Mouse (Mus musculus) thymus, adult 2 months (tissue): Measurements from ENCODE around the gene Sh3d19. TPM values are rescaled to one million over a fixed set of nuclear protein-coding genes. Genes with fewer than 3 reads are reported as not detected.

ENCODE experiments used
- DNase-seq: peaks from one replicate; pipeline ENCODE4 v3.0.0; 2021
- H3K27ac ChIP-seq: fragments of 200-500 bp; 2 replicates; pipeline ENCODE4 v1.5.1; 2012; ENCODE audit warnings: low read length, control low read depth; ENCODE audit not compliant: control insufficient read depth, insufficient read depth
- H3K27me3 ChIP-seq: fragments of 200-500 bp; 2 replicates; pipeline ENCODE4 v1.6.1; 2012; ENCODE audit warnings: mild to moderate bottlenecking, low read length, moderate library complexity, mixed read lengths; ENCODE audit not compliant: control insufficient read depth, insufficient read depth
- H3K36me3 ChIP-seq: fragments of 200-500 bp; 2 replicates; pipeline ENCODE4 v1.6.1; 2012; ENCODE audit warnings: mild to moderate bottlenecking, low read length, moderate library complexity; ENCODE audit not compliant: control insufficient read depth, insufficient read depth
- H3K4me1 ChIP-seq: fragments of 200-500 bp; replicated peaks from 2 replicates; pipeline ENCODE4 v1.6.1; 2012; ENCODE audit warnings: low read length; ENCODE audit not compliant: control insufficient read depth, insufficient read depth
- H3K4me3 ChIP-seq: fragments of 200-500 bp; 2 replicates; pipeline ENCODE4 v1.5.1; 2012; ENCODE audit warnings: mild to moderate bottlenecking, low read length, control low read depth, moderate library complexity; ENCODE audit not compliant: control insufficient read depth, insufficient read depth
- CTCF ChIP-seq: fragments of 200-500 bp; IDR thresholded peaks from 2 replicates; pipeline ENCODE4 v1.5.1; 2012; ENCODE audit warnings: mild to moderate bottlenecking, control low read depth, low read length, moderate library complexity, borderline replicate concordance; ENCODE audit not compliant: control insufficient read depth, poor library complexity, insufficient read depth; ENCODE audit errors: extremely low read depth
- POLR2A ChIP-seq: fragments of 200-500 bp; IDR thresholded peaks from 2 replicates; pipeline ENCODE4 v1.6.1; 2012; ENCODE audit warnings: mild to moderate bottlenecking, low read length, control low read depth, moderate library complexity; ENCODE audit not compliant: control insufficient read depth, poor library complexity, insufficient read depth; ENCODE audit errors: extremely low read depth
- WGBS: fragments of 180-500 bp; shearing (Covaris S2); methylation state at CpG from one replicate; pipeline ENCODE4 v1.1.7; 2018; 5-methylcytosine and 5-hydroxymethylcytosine counted together
- polyA plus RNA-seq: library from polyadenylated mRNA; depleted of rRNA; stranded (reverse); fragments of >200 nt; gene quantifications from 2 replicates; pipeline ENCODE4 v1.2.3, GENCODE M21; 2012

Sh3d19 gene
- polyA plus RNA-seq, 1 experiment: 8.7 TPM

GRCm38 (mm10) chr3:86109099-86109498, 138.2 kb downstream of the Sh3d19 start:
- 95% methylated on average over 7 of the region's 7 CpGs for WGBS

GRCm38 (mm10) chr3:86110077-86110476, 139.2 kb downstream of the Sh3d19 start:
- peak; percentile 14 for DNase-seq

More at GRCm38 (mm10) chr3:86109099-86109498, 138.2 kb downstream of the Sh3d19 start:
- no peak overlapping the region for H3K4me3 ChIP-seq
- no peak overlapping the region for H3K27ac ChIP-seq
- peaks cover 10% of the 10 kb centered on the region for H3K4me1 ChIP-seq
- no peaks in the 10 kb centered on the region for H3K36me3 ChIP-seq
- no peaks in the 10 kb centered on the region for H3K27me3 ChIP-seq
- no peak for TF ChIP-seq CTCF
- no peak for TF ChIP-seq POLR2A
- no peak for DNase-seq

GRCm38 (mm10) chr3:86112766-86113165, 141.9 kb downstream of the Sh3d19 start:
- Histone ChIP-seq H3K36me3 (no peaks in the 10 kb centered on the region), H3K27me3 (no peaks in the 10 kb centered on the region), H3K4me1 (peaks cover 4% of the 10 kb centered on the region; the same call in 1 of the 2 replicates), H3K27ac (no peak overlapping the region), H3K4me3 (no peak overlapping the region)
- DNase-seq: no peak
- WGBS: 97% methylated on average over 7 of the region's 7 CpGs
- TF ChIP-seq POLR2A: no peak
- TF ChIP-seq CTCF: no peak

More at GRCm38 (mm10) chr3:86110077-86110476, 139.2 kb downstream of the Sh3d19 start:
- H3K27me3 ChIP-seq: no peaks in the 10 kb centered on the region
- H3K4me1 ChIP-seq: peaks cover 4% of the 10 kb centered on the region
- H3K27ac ChIP-seq: no peak overlapping the region
- whole genome bisulfite sequencing: 12% methylated on average over 10 of the region's 10 CpGs
- H3K36me3 ChIP-seq: no peaks in the 10 kb centered on the region
- TF ChIP-seq POLR2A (0 out of 2 replicates have a peak, but pooled peaks have one; percentile 15), CTCF (0 out of 2 replicates have a peak, but pooled peaks have one; percentile 36)
- H3K4me3 ChIP-seq: no peak overlapping the region; the same call in 1 of the 2 replicates

- no peak for TF ChIP-seq POLR2A
- TF ChIP-seq CTCF: no peak
- H3K4me3 ChIP-seq: no peak overlapping the region
- DNase-seq: no peak
- H3K36me3 ChIP-seq: no peaks in the 10 kb centered on the region
- H3K4me1 ChIP-seq: peaks cover 4% of the 10 kb centered on the region; the same call in 1 of the 2 replicates
- H3K27ac ChIP-seq: no peak overlapping the region
- H3K27me3 ChIP-seq: no peaks in the 10 kb centered on the region
- 52% methylated on average over 12 of the region's 12 CpGs for WGBS
Observed at GRCm38 (mm10) chr3:86114659-86115338, 143.9 kb downstream of the Sh3d19 start.

- Histone ChIP-seq H3K27me3 (no peaks in the 10 kb centered on the region), H3K4me3 (no peak overlapping the region), H3K36me3 (no peaks in the 10 kb centered on the region), H3K4me1 (no peaks in the 10 kb centered on the region), H3K27ac (no peak overlapping the region)
- no peak for DNase-seq
- TF ChIP-seq POLR2A (no peak), CTCF (no peak)
- 96% methylated on average over 4 of the region's 4 CpGs for WGBS
Observed at GRCm38 (mm10) chr3:86116951-86117350, 146.0 kb downstream of the Sh3d19 start.

- DNase-seq: no peak
- H3K4me1 ChIP-seq: no peaks in the 10 kb centered on the region
- TF ChIP-seq CTCF: no peak
- no peak for TF ChIP-seq POLR2A
- no peak overlapping the region for H3K4me3 ChIP-seq
- WGBS: 78% methylated on average over 16 of the region's 16 CpGs
- H3K36me3 ChIP-seq: no peaks in the 10 kb centered on the region
- H3K27ac ChIP-seq: no peak overlapping the region
- H3K27me3 ChIP-seq: no peaks in the 10 kb centered on the region
Observed at GRCm38 (mm10) chr3:86119237-86119932, 148.5 kb downstream of the Sh3d19 start.
